In the genomic region with DNA sequence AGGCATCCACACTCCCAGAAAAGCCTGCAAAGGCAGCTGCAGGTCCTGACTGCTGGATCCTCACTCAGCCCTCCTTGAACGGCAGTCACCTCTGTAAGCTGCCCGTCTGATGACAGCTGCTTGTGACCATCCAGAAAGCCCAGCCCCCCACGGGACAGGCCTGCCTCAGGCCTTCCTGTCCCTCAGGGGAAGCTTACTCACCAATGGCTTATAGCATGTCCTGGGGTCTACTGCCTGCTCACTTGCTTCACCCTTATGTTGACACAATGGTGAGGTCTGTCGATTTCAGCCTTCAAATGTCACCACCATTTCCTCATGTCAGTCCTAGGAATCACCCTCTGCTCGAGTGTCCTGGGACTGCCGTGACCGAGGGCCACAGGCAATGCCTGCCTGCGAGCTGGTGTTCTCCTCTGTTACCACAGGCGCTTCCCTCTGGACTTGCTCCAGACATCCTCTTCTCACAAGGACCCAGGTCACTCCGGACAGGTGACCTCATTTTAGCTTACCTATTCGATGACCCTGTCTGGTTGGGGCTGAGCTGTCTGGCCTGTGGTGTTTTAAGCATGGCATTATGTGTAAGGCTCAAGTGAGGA, we compare ENCODE assay signal across 12 mouse cellular contexts. TPM values are rescaled to one million over a fixed set of nuclear protein-coding genes. Genes with fewer than 3 reads are reported as not detected.
"Had no signal": no experiment of that assay in that cellular context is flagged by ENCODE, and none has a peak within 500 bp of the region (broad histone marks: within the 10 kb centered on the region; RNA-seq: fewer than 3 reads in every experiment).

No protein-coding gene starts in this region.

- H3K36me3 ChIP-seq: kidney, embryonic 15.5 days; limb, embryonic 12.5 days; liver, embryonic 15.5 days; lung, embryonic 15.5 days; midbrain, embryonic 13.5 days had no signal

- H3K27ac ChIP-seq: kidney, embryonic 15.5 days; limb, embryonic 12.5 days; liver, embryonic 15.5 days; lung, embryonic 15.5 days; macrophage; midbrain, embryonic 13.5 days had no signal

- H3K27me3 ChIP-seq: limb, embryonic 12.5 days; liver, embryonic 15.5 days; lung, embryonic 15.5 days; midbrain, embryonic 13.5 days had no signal

- H3K9ac ChIP-seq: kidney, embryonic 15.5 days; limb, embryonic 12.5 days; liver, embryonic 15.5 days; lung, embryonic 15.5 days; midbrain, embryonic 13.5 days had no signal

- H3K9me3 ChIP-seq: kidney, embryonic 15.5 days; limb, embryonic 12.5 days; liver, embryonic 15.5 days; lung, embryonic 15.5 days; midbrain, embryonic 13.5 days had no signal

- H3K4me2 ChIP-seq: kidney, embryonic 15.5 days; limb, embryonic 12.5 days; liver, embryonic 15.5 days; lung, embryonic 15.5 days; midbrain, embryonic 13.5 days had no signal

- DNase-seq: kidney, adult 2 months; layer of hippocampus, postnatal 36 days; lung, postnatal 14 days; right cerebral cortex, postnatal 14 days had no signal

- H3K4me1 ChIP-seq: limb, embryonic 12.5 days; liver, embryonic 15.5 days; lung, embryonic 15.5 days; midbrain, embryonic 13.5 days had no signal

- H3K4me3 ChIP-seq: kidney, embryonic 15.5 days; limb, embryonic 12.5 days; liver, embryonic 15.5 days; lung, embryonic 15.5 days; midbrain, embryonic 13.5 days had no signal

- ATAC-seq: midbrain, embryonic 13.5 days had no signal

RNA-seq across cellular contexts. Expression of a gene that starts 17.3 kb away (rescaled TPM):
- total RNA-seq: liver, adult 2 months had no signal
- polyA plus RNA-seq: liver, adult 2 months; macrophage; thymus, postnatal 0 days had no signal

RNA-seq across cellular contexts. Expression of a gene that starts 21.3 kb away (rescaled TPM):
- total RNA-seq: liver, adult 2 months had no signal
- polyA plus RNA-seq: liver, adult 2 months had no signal

RNA-seq across cellular contexts. Expression of a gene that starts 53.0 kb away (rescaled TPM):
- total RNA-seq: liver, adult 2 months had no signal
- polyA plus RNA-seq: macrophage had no signal
